Mouse (Mus musculus) lung, postnatal 0 days (tissue): ENCODE results near the gene Olfr313.

Experiments used
- CTCF ChIP-seq: IDR thresholded peaks from 2 replicates; pipeline ENCODE4 v1.5.1; 2016; ENCODE audit warnings: antibody characterized with exemption, mild to moderate bottlenecking
- EP300 ChIP-seq: IDR thresholded peaks from 2 replicates; pipeline ENCODE4 v1.6.1; 2016; ENCODE audit warnings: antibody characterized with exemption, mild to moderate bottlenecking, control low read depth

GRCm38 (mm10) chr11:58772888-58773287 is 41.9 kb upstream of the Olfr313 start, which contains the start of gene Olfr315:
- TF ChIP-seq EP300, result no peak
- TF ChIP-seq CTCF, result no peak
